Mouse (Mus musculus): ENCODE measurements around the gene Mtif2. TPM values are rescaled to one million over a fixed set of nuclear protein-coding genes. Genes with fewer than 3 reads are reported as not detected.
"Not testable (repeated sequence)": the region's sequence is repeated elsewhere in the genome, so short reads cannot be mapped to it uniquely, and the experiment has no call there.

The Mtif2 gene
- polyA plus RNA-seq, 1 experiment: 0.32 TPM

DNA sequence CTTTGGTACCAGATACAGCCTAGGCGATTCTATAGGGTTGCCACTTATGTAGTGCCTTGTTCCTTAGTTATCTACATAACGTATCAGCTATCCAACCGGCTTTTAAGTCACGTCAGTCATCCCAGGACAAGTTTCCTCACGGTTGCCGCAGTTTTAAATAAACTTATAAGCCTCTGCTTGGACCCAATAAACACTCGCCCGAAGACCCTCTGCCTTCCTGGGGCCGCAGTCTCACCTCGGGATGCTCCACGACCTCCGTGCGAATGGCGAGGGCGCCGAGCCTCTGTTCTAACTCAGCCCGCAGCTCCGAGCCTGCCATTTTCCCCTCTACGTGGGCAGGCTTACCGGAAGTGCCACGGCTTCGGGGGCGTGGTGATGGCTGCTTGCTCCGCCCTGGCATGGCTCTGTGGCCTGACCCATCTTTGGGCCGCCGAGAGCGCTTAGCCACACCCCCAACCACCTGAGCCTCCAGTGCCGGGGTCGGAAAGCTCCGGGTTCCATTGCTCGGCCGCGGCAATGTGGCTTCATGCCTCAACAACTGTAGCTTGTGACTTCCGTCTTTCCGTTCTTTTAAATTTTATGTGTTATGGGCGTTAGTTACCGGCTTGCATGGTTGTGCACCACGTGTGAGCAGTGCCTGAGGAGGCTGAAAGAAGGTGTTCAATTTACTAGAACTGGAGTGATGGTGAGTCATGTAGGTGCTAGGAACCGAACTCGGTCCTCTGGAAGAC is 11.4 kb upstream of the Mtif2 start, which contains the start of gene Prorsd1:
TSS of gene Prorsd1 (minus strand) at position 352 of the 731 bp plus-strand sequence.
- Histone ChIP-seq H3K4me3 (replicated peaks) (peak within 1 kb of the TSS; percentile 90), H3K4me1 (ENCODE audit: control insufficient read depth) (peaks cover 24% of the 10 kb centered on the region), H3K9me3 (ENCODE audit: control insufficient read depth, low read length) (no peaks in the 10 kb centered on the region), H3K27me3 (ENCODE audit: control insufficient read depth) (peaks cover 4% of the 10 kb centered on the region; the same call in 1 of the 2 replicates), H3K36me3 (ENCODE audit: control insufficient read depth) (peaks cover 27% of the 10 kb centered on the region)
- TF ChIP-seq GATA1 (IDR thresholded peaks at IDR 0.05; ENCODE audit: low read length) (peak; percentile 29; the same call in 1 of the 2 replicates), TAL1 (IDR thresholded peaks at IDR 0.05; ENCODE audit: low read length) (no peak)

DNA sequence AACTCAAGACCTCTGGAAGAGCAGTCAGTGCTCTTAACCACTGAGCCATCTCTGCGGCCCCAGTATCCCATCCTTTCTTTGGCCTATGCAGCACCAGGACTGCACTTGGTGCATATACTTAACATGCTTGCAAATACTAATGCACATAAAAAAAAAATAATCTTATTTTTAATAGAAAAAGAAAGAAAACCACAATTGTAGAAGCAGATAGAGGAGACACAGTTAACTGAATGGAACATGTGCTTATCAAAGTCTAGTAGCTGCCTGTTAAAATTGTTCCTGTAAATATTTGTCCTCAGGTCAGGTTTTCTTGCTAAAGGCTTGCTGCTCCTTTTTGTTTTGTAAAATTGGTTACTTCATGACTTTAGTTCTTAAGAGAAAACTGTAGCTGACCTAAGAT is 12.0 kb downstream of the Mtif2 start:
- Histone ChIP-seq H3K36me3 (ENCODE audit: control insufficient read depth) (peaks cover 83% of the 10 kb centered on the region), H3K4me1 (ENCODE audit: control insufficient read depth) (no peaks in the 10 kb centered on the region), H3K9me3 (ENCODE audit: control insufficient read depth, low read length) (no peaks in the 10 kb centered on the region), H3K27me3 (ENCODE audit: control insufficient read depth) (no peaks in the 10 kb centered on the region), H3K4me3 (replicated peaks) (no peak overlapping the region)
- no peak for TF ChIP-seq TAL1 (IDR thresholded peaks at IDR 0.05; ENCODE audit: low read length)
- TF ChIP-seq GATA1 (IDR thresholded peaks at IDR 0.05; ENCODE audit: low read length): no peak

- TF ChIP-seq GATA1 (IDR thresholded peaks at IDR 0.05; ENCODE audit: low read length): no peak
- no peak for TF ChIP-seq TAL1 (IDR thresholded peaks at IDR 0.05; ENCODE audit: low read length)
- Histone ChIP-seq H3K9me3 (ENCODE audit: control insufficient read depth, low read length) (no peaks in the 10 kb centered on the region), H3K27me3 (ENCODE audit: control insufficient read depth) (no peaks in the 10 kb centered on the region), H3K4me1 (ENCODE audit: control insufficient read depth) (peaks cover 26% of the 10 kb centered on the region), H3K36me3 (ENCODE audit: control insufficient read depth) (peaks cover 68% of the 10 kb centered on the region), H3K4me3 (replicated peaks) (no peak overlapping the region)
Observed at GRCm38 (mm10) chr11:29544225-29544945, 18.2 kb downstream of the Mtif2 start.

- Histone ChIP-seq H3K36me3 (ENCODE audit: control insufficient read depth) (peaks cover 61% of the 10 kb centered on the region), H3K4me1 (ENCODE audit: control insufficient read depth) (peaks cover 30% of the 10 kb centered on the region)
- H3K9me3 ChIP-seq (ENCODE audit: control insufficient read depth, low read length); H3K4me3 ChIP-seq (replicated peaks); H3K27me3 ChIP-seq (ENCODE audit: control insufficient read depth): not testable (repeated sequence)
Observed at GRCm38 (mm10) chr11:29545150-29545752, 19.0 kb downstream of the Mtif2 start.

DNA sequence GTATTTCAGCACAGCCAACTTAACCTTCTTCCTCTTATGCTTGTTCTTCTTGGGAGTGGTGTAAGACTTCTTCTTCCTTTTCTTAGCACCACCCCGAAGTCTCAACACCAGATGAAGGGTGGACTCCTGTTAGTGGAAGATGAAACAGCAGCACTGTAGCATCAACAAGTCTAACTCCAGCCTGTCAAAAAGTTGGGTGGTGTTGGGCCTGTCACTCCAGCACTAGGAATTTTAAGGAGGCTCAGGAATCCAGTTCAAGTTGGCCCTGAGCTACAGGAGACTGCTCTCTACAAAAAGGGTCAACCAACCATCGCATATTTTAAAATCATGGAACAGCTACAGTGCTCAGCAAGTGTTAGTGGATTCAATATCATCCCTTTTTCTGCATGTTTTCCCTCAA is 20.1 kb downstream of the Mtif2 start:
- H3K9me3 ChIP-seq (ENCODE audit: control insufficient read depth, low read length); H3K27me3 ChIP-seq (ENCODE audit: control insufficient read depth): not testable (repeated sequence)
- Histone ChIP-seq H3K4me1 (ENCODE audit: control insufficient read depth) (peaks cover 30% of the 10 kb centered on the region), H3K4me3 (replicated peaks) (peak overlapping the region; percentile 77), H3K36me3 (ENCODE audit: control insufficient read depth) (peaks cover 51% of the 10 kb centered on the region)

- no peaks in the 10 kb centered on the region for H3K27me3 ChIP-seq (ENCODE audit: control insufficient read depth)
- TF ChIP-seq GATA1 (IDR thresholded peaks at IDR 0.05; ENCODE audit: low read length): no peak
- no peak for TF ChIP-seq TAL1 (IDR thresholded peaks at IDR 0.05; ENCODE audit: low read length)
- H3K4me3 ChIP-seq (replicated peaks): peak overlapping the region; percentile 77
- H3K9me3 ChIP-seq (ENCODE audit: control insufficient read depth, low read length): no peaks in the 10 kb centered on the region
- H3K4me1 ChIP-seq (ENCODE audit: control insufficient read depth): peaks cover 30% of the 10 kb centered on the region
- peaks cover 48% of the 10 kb centered on the region for H3K36me3 ChIP-seq (ENCODE audit: control insufficient read depth)
Observed at GRCm38 (mm10) chr11:29546762-29547161, 20.6 kb downstream of the Mtif2 start.

GRCm38 (mm10) chr11:29547249-29547751 is 21.1 kb downstream of the Mtif2 start:
- no peaks in the 10 kb centered on the region for H3K9me3 ChIP-seq (ENCODE audit: control insufficient read depth, low read length)

GRCm38 (mm10) chr11:29547752-29548503 is 21.7 kb downstream of the Mtif2 start, which contains the start of the genes Clhc1 and Rps27a:
Gene Clhc1 (plus strand): TSS chr11:29547950.
Gene Rps27a (minus strand): TSS chr11:29548109.
- peaks cover 30% of the 10 kb centered on the region for H3K4me1 ChIP-seq (ENCODE audit: control insufficient read depth)
- H3K27me3 ChIP-seq (ENCODE audit: control insufficient read depth): no peaks in the 10 kb centered on the region
- peak within 1 kb of the TSS; percentile 77 for H3K4me3 ChIP-seq (replicated peaks)
- H3K9me3 ChIP-seq (ENCODE audit: control insufficient read depth, low read length): no peaks in the 10 kb centered on the region
- TF ChIP-seq GATA1 (IDR thresholded peaks at IDR 0.05; ENCODE audit: low read length): no peak
- TF ChIP-seq TAL1 (IDR thresholded peaks at IDR 0.05; ENCODE audit: low read length): no peak
- peaks cover 39% of the 10 kb centered on the region for H3K36me3 ChIP-seq (ENCODE audit: control insufficient read depth)

More at GRCm38 (mm10) chr11:29547249-29547751, 21.1 kb downstream of the Mtif2 start:
- Histone ChIP-seq H3K4me1 (ENCODE audit: control insufficient read depth) (peaks cover 30% of the 10 kb centered on the region), H3K36me3 (ENCODE audit: control insufficient read depth) (peaks cover 45% of the 10 kb centered on the region), H3K4me3 (replicated peaks) (peak overlapping the region; percentile 77), H3K27me3 (ENCODE audit: control insufficient read depth) (no peaks in the 10 kb centered on the region)
- no peak for TF ChIP-seq TAL1 (IDR thresholded peaks at IDR 0.05; ENCODE audit: low read length)
- no peak for TF ChIP-seq GATA1 (IDR thresholded peaks at IDR 0.05; ENCODE audit: low read length)

Data from erythroblast, embryonic 14.5 days (primary cell).